ENCODE assay signal across 21 mouse cellular contexts in genomic region chr1:161808980-161809379, GRCm38 (mm10). TPM values are rescaled to one million over a fixed set of nuclear protein-coding genes. Genes with fewer than 3 reads are reported as not detected.
A peak's percentile ranks its signal among the peaks of the same experiment; 100 is the strongest.
DNase-seq lines count a peak whose midpoint lies in the region; ATAC-seq and TF ChIP-seq lines count a peak whose summit lies in the region.
"Had no signal": no experiment of that assay in that cellular context is flagged by ENCODE, and none has a peak within 500 bp of the region (broad histone marks: within the 10 kb centered on the region; RNA-seq: fewer than 3 reads in every experiment).

No protein-coding gene starts in this region.

- TF ChIP-seq CTCF in heart, adult 2 months (IDR thresholded peaks at IDR 0.05), result no peak
- no peak for TF ChIP-seq CTCF in liver, postnatal 0 days (IDR thresholded peaks at IDR 0.05; ENCODE audit: low read depth)
- TF ChIP-seq CTCF in heart, postnatal 0 days (IDR thresholded peaks at IDR 0.05; ENCODE audit: low read depth), result no peak

- 26% methylated on average over 6 of the region's 6 CpGs for WGBS in heart, adult 2 months
- 66% methylated on average over 6 of the region's 6 CpGs for WGBS in heart, embryonic 10.5 days
- WGBS in liver, postnatal 0 days (ENCODE audit: insufficient replicate concordance), result 45% methylated on average over 6 of the region's 6 CpGs
- WGBS in heart, postnatal 0 days, result 50% methylated on average over 6 of the region's 6 CpGs

- TF ChIP-seq POLR2A in heart, adult 2 months (IDR thresholded peaks at IDR 0.05; ENCODE audit: insufficient read depth, low read depth, low read length), result no peak

- no peak overlapping the region for H3K27ac ChIP-seq in heart, adult 2 months
- H3K27ac ChIP-seq in heart, embryonic 10.5 days, result no peak overlapping the region
- no peak overlapping the region for H3K27ac ChIP-seq in liver, postnatal 0 days (ENCODE audit: low read depth)
- H3K27ac ChIP-seq in heart, postnatal 0 days (ENCODE audit: low read depth), result 0 out of 2 replicates have a peak overlapping the region, but pooled peaks have one; percentile 3
- H3K27ac ChIP-seq: heart, embryonic 15.5 days; liver, embryonic 13.5 days; midbrain, embryonic 15.5 days had no signal

- no peaks in the 10 kb centered on the region for H3K79me2 ChIP-seq in heart, adult 2 months (replicated peaks; ENCODE audit: control insufficient read depth, insufficient read depth, low read length)

- intact Hi-C loops in heart, adult 2 months (cut with DNase I), result no loop called here

- no peaks in the 10 kb centered on the region for H3K9me3 ChIP-seq in heart, embryonic 10.5 days
- no peaks in the 10 kb centered on the region for H3K9me3 ChIP-seq in liver, postnatal 0 days (ENCODE audit: low read length)
- no peaks in the 10 kb centered on the region for H3K9me3 ChIP-seq in heart, postnatal 0 days (replicated peaks; ENCODE audit: control insufficient read depth, low read length)
- H3K9me3 ChIP-seq: heart, embryonic 15.5 days; liver, embryonic 13.5 days; megakaryocyte, embryonic 14.5 days; midbrain, embryonic 15.5 days had no signal

- DNase-seq in heart, adult 2 months, result no peak
- DNase-seq in heart, embryonic 10.5 days (ENCODE audit: low spot score), result no peak
- DNase-seq in liver, postnatal 0 days, result no peak
- no peak for DNase-seq in liver
- DNase-seq in heart, postnatal 0 days (ENCODE audit: low spot score), result peak; percentile 17
- no peak for DNase-seq in right cerebral cortex, adult 18-20 months
- no peak for DNase-seq in right cerebral cortex, postnatal 25 days
- DNase-seq: cerebellum, adult 9-10 months; left cerebral cortex, postnatal 4 days; liver, embryonic 13.5 days; lung, postnatal 10 days; spleen, adult 18-20 months had no signal

- H3K36me3 ChIP-seq in heart, adult 2 months (ENCODE audit: control insufficient read depth, insufficient read depth, low read length), result no peaks in the 10 kb centered on the region
- H3K36me3 ChIP-seq in heart, embryonic 10.5 days, result no peaks in the 10 kb centered on the region
- H3K36me3 ChIP-seq in liver, postnatal 0 days (replicated peaks; ENCODE audit: insufficient read depth, low read length), result no peaks in the 10 kb centered on the region
- H3K36me3 ChIP-seq in heart, postnatal 0 days (replicated peaks; ENCODE audit: control insufficient read depth, insufficient read depth, low read length), result no peaks in the 10 kb centered on the region
- H3K36me3 ChIP-seq: heart, embryonic 15.5 days; liver, embryonic 13.5 days; midbrain, embryonic 15.5 days had no signal

- no peak overlapping the region for H3K4me2 ChIP-seq in liver, postnatal 0 days (ENCODE audit: low read depth, low read length)
- peak overlapping the region; percentile 3; the same call in 1 of the 2 replicates for H3K4me2 ChIP-seq in heart, postnatal 0 days (ENCODE audit: low read depth, low read length)
- H3K4me2 ChIP-seq: heart, embryonic 15.5 days; liver, embryonic 13.5 days; midbrain, embryonic 15.5 days had no signal

- H3K4me1 ChIP-seq in heart, adult 2 months (ENCODE audit: control insufficient read depth, insufficient read depth, low read length), result no peaks in the 10 kb centered on the region
- H3K4me1 ChIP-seq in heart, embryonic 10.5 days, result no peaks in the 10 kb centered on the region
- H3K4me1 ChIP-seq in liver, postnatal 0 days (ENCODE audit: insufficient read depth), result 0 out of 2 replicates have a peak, but pooled peaks cover 4% of the 10 kb centered on the region
- H3K4me1 ChIP-seq in heart, postnatal 0 days (ENCODE audit: control insufficient read depth, insufficient read depth), result no peaks in the 10 kb centered on the region
- H3K4me1 ChIP-seq: heart, embryonic 15.5 days; midbrain, embryonic 15.5 days had no signal

- no peak for ATAC-seq in liver, postnatal 0 days
- ATAC-seq in heart, postnatal 0 days (ENCODE audit: insufficient read depth, low read depth), result no peak
- ATAC-seq: hindbrain, embryonic 16.5 days; midbrain, embryonic 15.5 days had no signal

- H3K9ac ChIP-seq in heart, adult 2 months (ENCODE audit: low read depth, low read length), result 0 out of 2 replicates have a peak overlapping the region, but pooled peaks have one; percentile 34
- H3K9ac ChIP-seq in liver, postnatal 0 days (replicated peaks), result peak overlapping the region; percentile 23; the same call in 1 of the 2 replicates
- H3K9ac ChIP-seq in heart, postnatal 0 days (replicated peaks; ENCODE audit: low read depth, low read length), result no peak overlapping the region
- H3K9ac ChIP-seq: heart, embryonic 15.5 days; liver, embryonic 13.5 days; midbrain, embryonic 15.5 days had no signal

- H3K27me3 ChIP-seq in heart, adult 2 months (ENCODE audit: control insufficient read depth, insufficient read depth, low read length), result no peaks in the 10 kb centered on the region
- no peaks in the 10 kb centered on the region for H3K27me3 ChIP-seq in heart, embryonic 10.5 days (ENCODE audit: insufficient read depth, poor library complexity, severe bottlenecking)
- H3K27me3 ChIP-seq in liver, postnatal 0 days (ENCODE audit: insufficient read depth, low read length), result no peaks in the 10 kb centered on the region
- H3K27me3 ChIP-seq in heart, postnatal 0 days (ENCODE audit: control insufficient read depth, insufficient read depth, low read length), result no peaks in the 10 kb centered on the region
- H3K27me3 ChIP-seq: heart, embryonic 15.5 days; liver, embryonic 13.5 days; megakaryocyte, embryonic 14.5 days; midbrain, embryonic 15.5 days had no signal

- H3K4me3 ChIP-seq in heart, adult 2 months, result no peak overlapping the region
- no peak overlapping the region for H3K4me3 ChIP-seq in heart, embryonic 10.5 days
- H3K4me3 ChIP-seq in liver, postnatal 0 days (ENCODE audit: low read depth, low read length), result no peak overlapping the region
- no peak overlapping the region for H3K4me3 ChIP-seq in heart, postnatal 0 days (ENCODE audit: low read depth, low read length)
- H3K4me3 ChIP-seq: heart, embryonic 15.5 days; liver, embryonic 13.5 days; megakaryocyte, embryonic 14.5 days; midbrain, embryonic 15.5 days had no signal

- TF ChIP-seq EP300 in heart, adult 2 months (IDR thresholded peaks at IDR 0.05; ENCODE audit: insufficient read depth, low read depth, low read length), result no peak
- no peak for TF ChIP-seq EP300 in liver, postnatal 0 days (IDR thresholded peaks at IDR 0.05; ENCODE audit: low read depth)
- no peak for TF ChIP-seq EP300 in heart, postnatal 0 days (IDR thresholded peaks at IDR 0.05; ENCODE audit: low read depth)

RNA-seq across cellular contexts. Expression of gene Fasl, which starts 20.7 kb away (rescaled TPM):
- total RNA-seq in heart, adult 2 months (2021), result not detected
- 0.10 TPM in 1 of 2 replicates, not detected in the other for polyA plus RNA-seq in heart, adult 2 months (2012; rRNA removed)
- polyA plus RNA-seq in heart, embryonic 10.5 days (2016; fragmentation: Nextera tagmentation; extraction: Ambion mirVana), result not detected in 2 replicates
- 0.08 and 0.19 TPM in 2 replicates for polyA plus RNA-seq in liver, postnatal 0 days (2015; fragmentation: Nextera tagmentation; extraction: Ambion mirVana)
- total RNA-seq in heart, postnatal 0 days (2014; rRNA removed; ENCODE audit: low replicate concordance), result not detected in 2 replicates
- polyA plus RNA-seq in heart, postnatal 0 days (2015; fragmentation: Nextera tagmentation; extraction: Ambion mirVana), result not detected in 2 replicates
- total RNA-seq: adrenal gland, postnatal 4 days; gastrocnemius, adult 8-10 months; layer of hippocampus, adult 18-20 months had no signal
- polyA plus RNA-seq: embryonic facial prominence, embryonic 14.5 days; kidney, embryonic 14.5 days; liver, embryonic 13.5 days had no signal
